In genomic region chr16:38453203-38453553, GRCm38 (mm10) we compare ENCODE assay signal across 8 mouse cellular contexts. TPM values are rescaled to one million over a fixed set of nuclear protein-coding genes. Genes with fewer than 3 reads are reported as not detected.
A peak's percentile ranks its signal among the peaks of the same experiment; 100 is the strongest.
DNase-seq lines count a peak whose midpoint lies in the region; ATAC-seq and TF ChIP-seq lines count a peak whose summit lies in the region.

No protein-coding gene starts in this region.

- H3K4me2 ChIP-seq in heart, embryonic 11.5 days: peak overlapping the region; percentile 91
- peak overlapping the region; percentile 89 for H3K4me2 ChIP-seq in CH12.LX (ENCODE audit: insufficient read depth, low read depth, poor library complexity, severe bottlenecking)
- H3K4me2 ChIP-seq in forebrain, embryonic 15.5 days (replicated peaks): peak overlapping the region; percentile 77
- peak overlapping the region; percentile 85 for H3K4me2 ChIP-seq in liver, embryonic 16.5 days (ENCODE audit: low read depth, low read length)

- TF ChIP-seq RAD21 in CH12.LX (IDR thresholded peaks at IDR 0.05; ENCODE audit: low read depth, low read length): no peak

- dilution Hi-C loops in CH12.LX (cut with MboI; ENCODE audit: extremely low pct_ligation_motif_present, extremely low pct_unique_long_range_greater_than_20kb, low sequenced_read_pairs): no loop called here

- ATAC-seq in heart, embryonic 11.5 days (replicated peaks; ENCODE audit: insufficient number of reproducible peaks, low FRiP score, low TSS enrichment): no peak
- no peak for ATAC-seq in forebrain, embryonic 15.5 days (replicated peaks)
- no peak for ATAC-seq in liver, embryonic 16.5 days (ENCODE audit: low read depth)
- no peak for ATAC-seq in activated CD4-positive, CD25-positive, alpha-beta regulatory T cell, adult 4 months

- peak overlapping the region; percentile 59 for H3K4me3 ChIP-seq in heart, embryonic 11.5 days (ENCODE audit: low read depth, low read length)
- peak overlapping the region; percentile 67 to 88 (median 76) for H3K4me3 ChIP-seq in CH12.LX (replicated peaks in 1 of 3; ENCODE audit: low read depth in 2 of 3, low read length in 2 of 3, poor library complexity in 1 of 3)
- H3K4me3 ChIP-seq in forebrain, embryonic 15.5 days: peak overlapping the region; percentile 96
- H3K4me3 ChIP-seq in liver, embryonic 16.5 days (ENCODE audit: low read depth, low read length): peak overlapping the region; percentile 82

- TF ChIP-seq CTCF in CH12.LX (conservative IDR thresholded peaks at IDR 0.05 in 1 of 2, IDR thresholded peaks at IDR 0.05 in 1 of 2; ENCODE audit: low read depth in 2 of 2, low read length in 2 of 2): no peak

- TF ChIP-seq EP300 in CH12.LX (IDR thresholded peaks at IDR 0.05; ENCODE audit: low read length): no peak

- H3K4me1 ChIP-seq in heart, embryonic 11.5 days (ENCODE audit: control insufficient read depth, insufficient read depth, low read length): no peaks in the 10 kb centered on the region
- peaks cover 10 to 45% of the 10 kb centered on the region in 2 experiments for H3K4me1 ChIP-seq in CH12.LX (ENCODE audit: control insufficient read depth in 1 of 2, insufficient read depth in 2 of 2)
- peaks cover 13% of the 10 kb centered on the region for H3K4me1 ChIP-seq in forebrain, embryonic 15.5 days
- H3K4me1 ChIP-seq in liver, embryonic 16.5 days (ENCODE audit: control insufficient read depth, low read depth, low read length): peaks cover 18% of the 10 kb centered on the region

- H3K36me3 ChIP-seq in heart, embryonic 11.5 days (ENCODE audit: control insufficient read depth, insufficient read depth, low read length): peaks cover 4% of the 10 kb centered on the region; the same call in 1 of the 2 replicates
- H3K36me3 ChIP-seq in CH12.LX (replicated peaks in 1 of 2; ENCODE audit: control insufficient read depth in 1 of 2, insufficient read depth in 1 of 2, low read length in 1 of 2): peaks cover 18 to 27% of the 10 kb centered on the region in 2 experiments
- H3K36me3 ChIP-seq in forebrain, embryonic 15.5 days: peaks cover 10% of the 10 kb centered on the region
- no peaks in the 10 kb centered on the region for H3K36me3 ChIP-seq in liver, embryonic 16.5 days (ENCODE audit: control insufficient read depth, insufficient read depth)

- peaks cover 54% of the 10 kb centered on the region for H3K79me2 ChIP-seq in CH12.LX (replicated peaks; ENCODE audit: control insufficient read depth, extremely low read depth, insufficient read depth, poor library complexity, severe bottlenecking)

- H3K9ac ChIP-seq in heart, embryonic 11.5 days (ENCODE audit: low read depth, low read length): peak overlapping the region; percentile 96
- H3K9ac ChIP-seq in CH12.LX (ENCODE audit: insufficient read depth, low read depth): peak overlapping the region; percentile 96
- peak overlapping the region; percentile 98 for H3K9ac ChIP-seq in forebrain, embryonic 15.5 days (replicated peaks)
- H3K9ac ChIP-seq in liver, embryonic 16.5 days (ENCODE audit: low read depth, low read length): peak overlapping the region; percentile 93

- H3K9me3 ChIP-seq in heart, embryonic 11.5 days (replicated peaks; ENCODE audit: control insufficient read depth, low read length): no peaks in the 10 kb centered on the region
- H3K9me3 ChIP-seq in CH12.LX (replicated peaks; ENCODE audit: low read length): no peaks in the 10 kb centered on the region
- H3K9me3 ChIP-seq in forebrain, embryonic 15.5 days: no peaks in the 10 kb centered on the region
- no peaks in the 10 kb centered on the region for H3K9me3 ChIP-seq in liver, embryonic 16.5 days (replicated peaks; ENCODE audit: control insufficient read depth, low read length)

- TF ChIP-seq POLR2A in CH12.LX (IDR thresholded peaks at IDR 0.05; ENCODE audit: low read depth, low read length): no peak

- in situ Hi-C loops in CH12.LX (cut with MboI; ENCODE audit: low pct_ligation_motif_present, low pct_unique_long_range_greater_than_20kb, low sequenced_read_pairs): loop anchor here (5.0 kb wide), 1 partner anchor 46 kb away; no protein-coding TSS in a partner anchor

- no peaks in the 10 kb centered on the region for H3K27me3 ChIP-seq in heart, embryonic 11.5 days (ENCODE audit: control insufficient read depth, insufficient read depth, low read length)
- no peaks in the 10 kb centered on the region for H3K27me3 ChIP-seq in CH12.LX (replicated peaks)
- no peaks in the 10 kb centered on the region for H3K27me3 ChIP-seq in forebrain, embryonic 15.5 days
- H3K27me3 ChIP-seq in liver, embryonic 16.5 days (ENCODE audit: control insufficient read depth, insufficient read depth, low read depth, low read length): no peaks in the 10 kb centered on the region

- WGBS in heart, embryonic 11.5 days (ENCODE audit: insufficient replicate concordance): 33% methylated on average over 3 of the region's 3 CpGs
- 21% methylated on average over 3 of the region's 3 CpGs for WGBS in forebrain, embryonic 15.5 days
- WGBS in liver, embryonic 16.5 days (ENCODE audit: insufficient replicate concordance): 25% methylated on average over 3 of the region's 3 CpGs

- no peak for DNase-seq in heart, adult 18-20 months
- DNase-seq in CH12.LX (ENCODE audit: extremely low read depth): no peak
- no peak for DNase-seq in ovary, postnatal 10 days (ENCODE audit: low spot score)
- DNase-seq in embryo, embryonic 10.5 days (ENCODE audit: low spot score): no peak

- H3K27ac ChIP-seq in heart, embryonic 11.5 days (ENCODE audit: low read depth, low read length): peak overlapping the region; percentile 93
- H3K27ac ChIP-seq in CH12.LX (ENCODE audit: insufficient read depth, low read depth): peak overlapping the region; percentile 81
- peak overlapping the region; percentile 87 for H3K27ac ChIP-seq in forebrain, embryonic 15.5 days (replicated peaks)
- H3K27ac ChIP-seq in liver, embryonic 16.5 days (ENCODE audit: low read length): peak overlapping the region; percentile 87

TF ChIP-seq in CH12.LX, 34 proteins besides CTCF, POLR2A, EP300 and RAD21:
- peak; percentile 8; the same call in 1 of the 2 replicates for TF ChIP-seq POLR2AphosphoS2 (IDR thresholded peaks at IDR 0.05; ENCODE audit: low read depth, low read length)
- peak; percentile 97 for TF ChIP-seq CHD1 (IDR thresholded peaks at IDR 0.05; ENCODE audit: low read depth, low read length)
- no peak for TF ChIP-seq KAT2A (IDR thresholded peaks at IDR 0.05; ENCODE audit: insufficient replicate concordance, low read length)
- 0 out of 2 replicates have a peak, but pooled peaks have one; percentile 10 for TF ChIP-seq SIN3A (IDR thresholded peaks at IDR 0.05; ENCODE audit: low read length)
- no peak for TF ChIP-seq IRF4 (IDR thresholded peaks at IDR 0.05; ENCODE audit: low read depth, low read length)
- TF ChIP-seq RCOR1 (conservative IDR thresholded peaks at IDR 0.05; ENCODE audit: low read depth, low read length): peak; percentile 18; the same call in 1 of the 2 replicates

RNA-seq across cellular contexts. Expression of gene Adprh, which starts 0.7 kb away (rescaled TPM):
- 99.7 and 101 TPM in 2 replicates for polyA plus RNA-seq in heart, embryonic 11.5 days (2014; fragmentation: Nextera tagmentation; extraction: Ambion mirVana)
- 10 to 100 TPM; 25.6 to 26.8 TPM for total RNA-seq in heart, adult 18-20 months (2021)
- total RNA-seq in CH12.LX (2012; rRNA removed): 47.3 and 67.7 TPM in 2 replicates
- total RNA-seq in CH12.LX (2014; rRNA removed): 44.9 and 45.3 TPM in 2 replicates
- polyA plus RNA-seq in CH12.LX (2012; ENCODE audit: insufficient read length, low read depth): 82.9 and 93.2 TPM in 2 replicates
- polyA plus RNA-seq in forebrain, embryonic 15.5 days (2015; fragmentation: Nextera tagmentation; extraction: Ambion mirVana): 131 and 141 TPM in 2 replicates
- polyA plus RNA-seq in liver, embryonic 16.5 days (2015; fragmentation: Nextera tagmentation; extraction: Ambion mirVana): 28.8 and 31.0 TPM in 2 replicates
- 10 to 100 TPM; 47.4 to 51.6 TPM for polyA plus RNA-seq in activated CD4-positive, CD25-positive, alpha-beta regulatory T cell, adult 4 months (2017; shearing (Covaris generic))

RNA-seq across cellular contexts. Expression of gene Cd80, which starts 2.2 kb away (rescaled TPM):
- 0.66 and 0.80 TPM in 2 replicates for polyA plus RNA-seq in heart, embryonic 11.5 days (2014; fragmentation: Nextera tagmentation; extraction: Ambion mirVana)
- under 1 TPM; 0.39 to 0.94 TPM for total RNA-seq in heart, adult 18-20 months (2021)
- total RNA-seq in CH12.LX (2012; rRNA removed) (43.6 and 46.2 TPM in 2 replicates), CH12.LX (2014; rRNA removed) (54.3 and 57.8 TPM in 2 replicates)
- polyA plus RNA-seq in CH12.LX (2012; ENCODE audit: insufficient read length, low read depth): 37.0 and 39.5 TPM in 2 replicates
- 0.55 and 0.59 TPM in 2 replicates for polyA plus RNA-seq in forebrain, embryonic 15.5 days (2015; fragmentation: Nextera tagmentation; extraction: Ambion mirVana)
- 0.21 and 0.27 TPM in 2 replicates for polyA plus RNA-seq in liver, embryonic 16.5 days (2015; fragmentation: Nextera tagmentation; extraction: Ambion mirVana)
- 1 to 10 TPM; 3.8 to 4.3 TPM for polyA plus RNA-seq in activated CD4-positive, CD25-positive, alpha-beta regulatory T cell, adult 4 months (2017; shearing (Covaris generic))

RNA-seq across cellular contexts. Expression of gene Pla1a, which starts 20.2 kb away (rescaled TPM):
- polyA plus RNA-seq in heart, embryonic 11.5 days (2014; fragmentation: Nextera tagmentation; extraction: Ambion mirVana): 0.25 and 0.43 TPM in 2 replicates
- total RNA-seq in heart, adult 18-20 months (2021): 1 to 10 TPM; 6.2 to 8.7 TPM
- total RNA-seq in CH12.LX (2012; rRNA removed) (20.6 and 27.9 TPM in 2 replicates), CH12.LX (2014; rRNA removed) (12.3 and 14.3 TPM in 2 replicates)
- 9.3 and 11.0 TPM in 2 replicates for polyA plus RNA-seq in CH12.LX (2012; ENCODE audit: insufficient read length, low read depth)
- polyA plus RNA-seq in forebrain, embryonic 15.5 days (2015; fragmentation: Nextera tagmentation; extraction: Ambion mirVana): 0.34 and 0.41 TPM in 2 replicates
- 34.8 and 40.4 TPM in 2 replicates for polyA plus RNA-seq in liver, embryonic 16.5 days (2015; fragmentation: Nextera tagmentation; extraction: Ambion mirVana)
- polyA plus RNA-seq in activated CD4-positive, CD25-positive, alpha-beta regulatory T cell, adult 4 months (2017; shearing (Covaris generic)): not detected
